Mouse (Mus musculus) heart, embryonic 15.5 days (tissue): ENCODE results near the gene Dnm3. TPM values are rescaled to one million over a fixed set of nuclear protein-coding genes. Genes with fewer than 3 reads are reported as not detected.

Experiments used
- ATAC-seq: fragments of 200-750 bp; cut with Nextera tagmentation; replicated peaks from 2 replicates; pipeline ENCODE4 v1.8.0; 2017; ENCODE audit warnings: low read depth, moderate TSS enrichment; ENCODE audit not compliant: insufficient number of reproducible peaks, insufficient read depth, low FRiP score
- H3K27ac ChIP-seq: fragments of 300-500 bp; sonication (generic); 2 replicates; pipeline ENCODE4 v1.5.1; 2015; ENCODE audit warnings: mild to moderate bottlenecking, inconsistent platforms
- H3K27me3 ChIP-seq: fragments of 300-500 bp; sonication (generic); 2 replicates; pipeline ENCODE4 v1.6.1; 2015; ENCODE audit warnings: inconsistent platforms
- H3K36me3 ChIP-seq: fragments of 300-500 bp; sonication (generic); 2 replicates; pipeline ENCODE4 v1.6.1; 2015; ENCODE audit warnings: mild to moderate bottlenecking, inconsistent platforms
- H3K4me1 ChIP-seq: fragments of 300-500 bp; sonication (generic); replicated peaks from 2 replicates; pipeline ENCODE4 v1.6.1; 2015; ENCODE audit warnings: inconsistent platforms
- H3K4me2 ChIP-seq: fragments of 300-500 bp; sonication (generic); 2 replicates; pipeline ENCODE4 v1.6.1; 2015; ENCODE audit warnings: inconsistent platforms, mild to moderate bottlenecking, moderate library complexity
- H3K4me3 ChIP-seq: fragments of 300-500 bp; sonication (generic); 2 replicates; pipeline ENCODE4 v1.5.1; 2015; ENCODE audit warnings: mild to moderate bottlenecking, inconsistent platforms
- H3K9ac ChIP-seq: fragments of 300-500 bp; sonication (generic); 2 replicates; pipeline ENCODE4 v1.6.1; 2015; ENCODE audit warnings: mild to moderate bottlenecking, inconsistent platforms
- H3K9me3 ChIP-seq: fragments of 300-500 bp; sonication (generic); replicated peaks from 2 replicates; pipeline ENCODE4 v1.6.1; 2016; ENCODE audit warnings: inconsistent platforms
- WGBS: fragments of 180-500 bp; shearing (Covaris S2); methylation state at CpG from one replicate; pipeline ENCODE4 v1.1.7; 2015; ENCODE audit warnings: mixed read lengths; 5-methylcytosine and 5-hydroxymethylcytosine counted together
- polyA plus RNA-seq: library from polyadenylated mRNA; unstranded; fragments of >200 nt; fragmentation: Nextera tagmentation; extraction: Ambion mirVana; gene quantifications from 2 replicates; pipeline ENCODE4 v1.2.1, GENCODE M21; 2015

Dnm3 gene
- polyA plus RNA-seq, 1 experiment from 2014 or later: 1.7 TPM

GRCm38 (mm10) chr1:161991846-161992245 is 486.0 kb downstream of the Dnm3 start:
- no peak overlapping the region for H3K27ac ChIP-seq
- H3K9me3 ChIP-seq: no peaks in the 10 kb centered on the region
- H3K4me1 ChIP-seq: no peaks in the 10 kb centered on the region
- no peaks in the 10 kb centered on the region for H3K36me3 ChIP-seq
- WGBS: 91% methylated on average over 11 of the region's 11 CpGs
- no peak overlapping the region for H3K9ac ChIP-seq
- no peak overlapping the region for H3K4me3 ChIP-seq
- no peaks in the 10 kb centered on the region for H3K27me3 ChIP-seq
- H3K4me2 ChIP-seq: no peak overlapping the region
- no peak for ATAC-seq

DNA sequence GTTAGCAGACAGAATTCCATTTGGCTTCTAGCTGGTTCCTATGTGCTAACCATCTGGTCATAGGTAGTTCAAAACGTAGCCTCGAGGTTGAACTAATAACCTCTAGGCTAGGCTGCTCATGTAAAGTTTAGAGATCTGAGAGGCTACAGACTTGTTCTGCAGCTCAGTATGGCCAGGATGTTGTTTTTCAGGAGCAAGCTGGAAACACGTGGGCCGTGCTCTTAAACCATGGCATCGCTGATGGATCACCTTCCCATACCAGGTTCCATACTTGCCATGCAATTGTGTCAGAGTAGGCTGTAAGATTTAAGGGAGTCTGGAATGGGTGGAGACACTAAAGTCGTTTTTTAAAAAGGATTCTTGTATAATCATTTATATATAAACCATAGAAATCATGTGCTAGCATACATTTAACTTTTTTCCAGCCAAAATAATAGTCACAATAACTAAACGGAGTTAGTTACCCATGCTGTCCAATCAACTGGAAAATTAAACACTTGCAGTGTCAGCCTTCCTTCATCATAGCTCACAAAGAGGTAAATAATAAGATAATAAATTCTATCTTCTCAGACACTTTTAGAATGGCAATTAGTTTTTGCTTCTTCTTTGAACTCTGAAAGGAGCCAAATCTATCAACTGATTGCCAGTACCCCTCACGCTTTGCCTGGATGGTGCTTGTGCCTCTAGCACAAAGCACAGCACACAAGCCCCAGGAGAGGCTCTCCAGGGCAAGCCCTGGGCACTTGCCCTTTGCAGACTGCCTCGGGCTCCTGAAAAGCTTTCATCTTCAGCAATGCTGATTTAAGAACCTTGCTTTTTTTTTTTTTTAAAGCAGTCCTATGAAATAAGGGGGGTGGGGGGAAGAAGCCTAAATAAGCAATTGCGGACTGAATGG is 486.9 kb downstream of the Dnm3 start:
- Histone ChIP-seq H3K27me3 (no peaks in the 10 kb centered on the region), H3K4me3 (no peak overlapping the region), H3K36me3 (no peaks in the 10 kb centered on the region), H3K9me3 (no peaks in the 10 kb centered on the region), H3K27ac (no peak overlapping the region), H3K4me2 (no peak overlapping the region), H3K4me1 (no peaks in the 10 kb centered on the region), H3K9ac (no peak overlapping the region)
- WGBS: 74% methylated on average over 10 of the region's 10 CpGs
- ATAC-seq: no peak

DNA sequence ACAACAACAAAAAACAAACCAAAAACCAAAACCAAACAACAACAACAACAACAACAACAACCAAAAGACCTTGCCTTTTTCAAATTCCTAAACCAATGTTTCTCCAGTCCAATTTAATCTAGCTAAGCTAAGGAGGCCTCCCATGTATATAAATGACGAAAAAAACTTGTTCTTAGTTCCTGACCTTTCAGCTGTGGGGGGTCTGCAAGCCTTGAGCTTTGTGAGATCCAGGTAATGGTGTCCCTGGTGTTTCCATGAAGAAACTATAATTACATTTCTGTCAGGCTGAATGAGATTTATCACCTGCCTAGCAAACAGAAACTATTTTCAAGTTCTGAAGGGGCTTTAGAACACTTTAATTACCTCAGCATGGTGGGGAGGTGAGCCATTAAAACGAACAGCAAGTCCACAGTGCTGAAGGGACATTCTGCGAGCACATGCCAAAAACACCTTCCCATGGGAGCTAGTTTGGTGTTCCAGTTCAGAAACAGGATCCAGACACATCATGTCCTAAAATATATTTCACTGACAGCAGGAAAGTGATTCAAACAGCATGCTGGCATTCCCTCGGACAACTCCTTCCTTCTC is 493.8 kb downstream of the Dnm3 start:
- no peak for ATAC-seq
- no peak overlapping the region for H3K4me3 ChIP-seq
- H3K27me3 ChIP-seq: no peaks in the 10 kb centered on the region
- H3K9me3 ChIP-seq: no peaks in the 10 kb centered on the region
- H3K36me3 ChIP-seq: no peaks in the 10 kb centered on the region
- WGBS: 43% methylated on average over 4 of the region's 4 CpGs
- no peaks in the 10 kb centered on the region for H3K4me1 ChIP-seq
- no peak overlapping the region for H3K27ac ChIP-seq
- no peak overlapping the region for H3K4me2 ChIP-seq
- H3K9ac ChIP-seq: no peak overlapping the region

DNA sequence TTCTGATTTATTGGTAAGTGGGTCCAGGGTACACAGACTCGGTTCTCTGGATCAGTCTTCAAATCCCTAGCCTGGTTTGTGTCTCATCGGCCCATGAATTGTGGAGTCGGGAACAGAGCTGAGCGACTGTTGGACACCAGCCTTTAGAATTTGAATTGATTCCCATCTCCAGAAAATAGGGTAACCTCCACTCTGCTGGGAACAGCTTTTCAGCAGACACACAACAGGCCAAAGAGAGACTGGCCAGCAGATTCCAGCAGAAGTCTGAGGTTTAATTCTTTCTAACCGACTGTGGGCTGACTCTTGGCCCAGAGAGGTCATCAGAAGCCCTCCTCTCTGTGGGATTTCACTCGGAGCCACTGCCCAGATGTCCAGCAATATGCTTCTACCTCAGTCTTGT is 494.4 kb downstream of the Dnm3 start:
- H3K4me2 ChIP-seq: no peak overlapping the region
- H3K27ac ChIP-seq: no peak overlapping the region
- no peaks in the 10 kb centered on the region for H3K36me3 ChIP-seq
- H3K9ac ChIP-seq: no peak overlapping the region
- no peaks in the 10 kb centered on the region for H3K9me3 ChIP-seq
- no peak overlapping the region for H3K4me3 ChIP-seq
- WGBS: 66% methylated on average over 6 of the region's 6 CpGs
- H3K4me1 ChIP-seq: no peaks in the 10 kb centered on the region
- no peaks in the 10 kb centered on the region for H3K27me3 ChIP-seq
- ATAC-seq: no peak

DNA sequence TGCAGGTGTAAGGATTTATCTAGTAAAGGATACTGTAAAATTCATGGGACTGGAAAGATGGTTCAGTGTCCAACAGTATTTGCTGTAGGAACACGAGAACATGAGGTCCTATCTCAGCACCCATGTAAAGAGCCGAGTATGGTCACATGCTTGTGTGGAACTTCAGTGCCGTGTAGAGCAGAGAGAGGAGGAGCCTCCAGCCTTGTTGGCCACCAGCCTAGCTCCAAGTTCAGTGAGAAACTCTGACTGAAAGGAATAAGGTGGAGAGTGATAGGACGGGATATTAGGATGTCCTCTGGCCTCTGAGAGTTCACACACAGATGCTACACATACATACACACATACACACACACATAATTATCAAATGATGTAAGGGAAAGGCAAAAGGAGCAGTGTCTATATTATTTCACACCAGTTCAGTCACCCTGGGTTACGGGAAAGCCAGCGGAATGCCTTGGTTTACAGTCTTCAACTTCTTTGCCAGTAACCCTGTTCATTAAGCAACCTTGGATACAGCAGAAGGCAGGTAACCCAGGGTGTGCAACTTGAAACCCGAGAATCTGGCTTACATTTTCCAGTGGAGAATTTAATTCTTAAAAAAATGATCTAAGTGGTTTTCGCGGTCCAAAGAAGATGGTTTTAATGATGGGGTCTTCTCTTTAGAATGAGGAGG is 497.1 kb downstream of the Dnm3 start:
- Histone ChIP-seq H3K4me3 (no peak overlapping the region), H3K9me3 (no peaks in the 10 kb centered on the region), H3K9ac (no peak overlapping the region), H3K27ac (no peak overlapping the region), H3K4me1 (peaks cover 9% of the 10 kb centered on the region; the same call in 1 of the 2 replicates), H3K27me3 (no peaks in the 10 kb centered on the region), H3K4me2 (no peak overlapping the region), H3K36me3 (no peaks in the 10 kb centered on the region)
- 76% methylated on average over 9 of the region's 9 CpGs for WGBS
- ATAC-seq: no peak

DNA sequence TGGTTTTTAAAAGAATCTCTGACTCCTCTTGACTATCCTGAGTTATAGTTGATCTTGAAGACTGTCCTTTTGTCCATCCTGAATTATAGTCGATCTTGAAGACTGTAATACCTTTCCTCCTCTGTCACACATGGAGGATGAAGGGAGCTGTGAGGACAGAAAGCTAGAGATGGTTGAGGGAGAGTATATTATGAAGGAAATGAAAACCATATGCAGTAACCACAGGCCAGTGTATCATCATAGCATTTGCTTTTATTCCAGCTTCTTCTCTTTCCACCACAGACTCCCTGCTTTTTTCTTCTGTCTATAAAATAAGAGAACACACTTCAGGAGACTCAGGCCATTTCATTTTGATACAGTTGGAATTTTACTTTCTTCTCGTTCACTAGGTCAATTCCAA is 497.8 kb downstream of the Dnm3 start:
- no peak for ATAC-seq
- WGBS: 73% methylated on average over 2 of the region's 2 CpGs
- H3K4me3 ChIP-seq: no peak overlapping the region
- H3K4me1 ChIP-seq: peaks cover 9% of the 10 kb centered on the region; the same call in 1 of the 2 replicates
- H3K27me3 ChIP-seq: no peaks in the 10 kb centered on the region
- no peak overlapping the region for H3K9ac ChIP-seq
- no peaks in the 10 kb centered on the region for H3K9me3 ChIP-seq
- no peaks in the 10 kb centered on the region for H3K36me3 ChIP-seq
- H3K27ac ChIP-seq: no peak overlapping the region
- H3K4me2 ChIP-seq: no peak overlapping the region

GRCm38 (mm10) chr1:161979536-161979935 is 498.3 kb downstream of the Dnm3 start, which contains the start of gene 4930558K02Rik:
Gene 4930558K02Rik, minus strand, starts transcription at chr1:161979636.
- no peaks in the 10 kb centered on the region for H3K9me3 ChIP-seq
- peaks cover 9% of the 10 kb centered on the region; the same call in 1 of the 2 replicates for H3K4me1 ChIP-seq
- ATAC-seq: no peak
- no peaks in the 10 kb centered on the region for H3K27me3 ChIP-seq
- no peaks in the 10 kb centered on the region for H3K36me3 ChIP-seq
- 60% methylated on average over 1 of the region's 1 CpGs for WGBS
- H3K9ac ChIP-seq: no peak within 1 kb of the TSS
- no peak within 1 kb of the TSS for H3K27ac ChIP-seq
- no peak within 1 kb of the TSS for H3K4me2 ChIP-seq
- no peak within 1 kb of the TSS for H3K4me3 ChIP-seq

DNA sequence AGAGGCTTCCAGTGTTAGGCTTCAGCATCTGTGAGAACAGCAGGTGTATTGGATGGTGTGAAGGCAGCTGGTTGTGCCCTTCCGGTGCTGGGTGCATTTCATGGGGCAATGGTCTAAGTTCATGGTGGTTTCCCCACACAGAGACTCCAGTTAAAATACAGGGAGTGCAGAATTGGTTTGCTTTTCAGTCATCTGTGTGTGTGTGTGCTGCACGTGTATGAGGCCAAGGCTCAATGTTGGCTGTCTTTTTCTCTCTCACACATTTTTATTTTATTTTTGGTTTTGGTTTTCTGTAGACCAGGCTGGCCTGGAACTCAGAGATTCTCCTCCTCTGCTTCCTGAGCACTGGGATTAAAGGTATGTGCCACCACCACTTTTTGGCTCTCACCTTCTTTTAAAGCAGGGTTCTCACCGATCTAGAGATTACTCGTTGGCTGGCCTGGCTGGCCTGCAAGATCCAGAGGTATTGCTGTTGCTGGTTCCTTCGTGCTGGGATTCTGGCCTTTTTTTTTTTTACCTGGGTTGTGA is 499.6 kb downstream of the Dnm3 start:
- no peaks in the 10 kb centered on the region for H3K27me3 ChIP-seq
- no peak overlapping the region for H3K4me3 ChIP-seq
- no peak overlapping the region for H3K9ac ChIP-seq
- H3K4me2 ChIP-seq: no peak overlapping the region
- 84% methylated on average over 5 of the region's 5 CpGs for WGBS
- H3K27ac ChIP-seq: no peak overlapping the region
- no peaks in the 10 kb centered on the region for H3K36me3 ChIP-seq
- peaks cover 9% of the 10 kb centered on the region; the same call in 1 of the 2 replicates for H3K4me1 ChIP-seq
- H3K9me3 ChIP-seq: no peaks in the 10 kb centered on the region
- no peak for ATAC-seq

DNA sequence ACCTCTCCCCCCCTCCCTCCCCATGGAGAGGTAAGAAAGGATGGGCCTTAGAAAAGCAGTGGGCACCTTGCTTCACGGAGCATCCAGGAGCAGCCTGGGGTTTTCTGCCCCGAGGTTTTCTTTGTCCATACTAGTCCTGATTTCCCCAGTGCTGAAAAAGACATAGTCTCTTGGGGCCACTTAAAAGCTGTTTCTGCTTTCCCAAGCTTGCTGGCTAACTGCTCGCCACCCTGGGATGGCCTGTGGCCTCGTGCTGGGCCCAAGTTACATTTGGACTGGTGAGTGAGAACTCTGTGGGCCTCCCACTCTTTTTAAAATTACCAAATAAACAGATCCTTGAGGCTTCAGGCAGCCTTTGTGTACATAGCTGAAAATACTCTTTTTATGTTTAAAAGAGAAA is 500.5 kb downstream of the Dnm3 start:
- Histone ChIP-seq H3K27ac (no peak overlapping the region), H3K4me2 (no peak overlapping the region), H3K4me3 (no peak overlapping the region), H3K27me3 (no peaks in the 10 kb centered on the region), H3K4me1 (peaks cover 9% of the 10 kb centered on the region; the same call in 1 of the 2 replicates), H3K9ac (no peak overlapping the region), H3K36me3 (no peaks in the 10 kb centered on the region), H3K9me3 (no peaks in the 10 kb centered on the region)
- WGBS: 62% methylated on average over 4 of the region's 4 CpGs
- no peak for ATAC-seq

DNA sequence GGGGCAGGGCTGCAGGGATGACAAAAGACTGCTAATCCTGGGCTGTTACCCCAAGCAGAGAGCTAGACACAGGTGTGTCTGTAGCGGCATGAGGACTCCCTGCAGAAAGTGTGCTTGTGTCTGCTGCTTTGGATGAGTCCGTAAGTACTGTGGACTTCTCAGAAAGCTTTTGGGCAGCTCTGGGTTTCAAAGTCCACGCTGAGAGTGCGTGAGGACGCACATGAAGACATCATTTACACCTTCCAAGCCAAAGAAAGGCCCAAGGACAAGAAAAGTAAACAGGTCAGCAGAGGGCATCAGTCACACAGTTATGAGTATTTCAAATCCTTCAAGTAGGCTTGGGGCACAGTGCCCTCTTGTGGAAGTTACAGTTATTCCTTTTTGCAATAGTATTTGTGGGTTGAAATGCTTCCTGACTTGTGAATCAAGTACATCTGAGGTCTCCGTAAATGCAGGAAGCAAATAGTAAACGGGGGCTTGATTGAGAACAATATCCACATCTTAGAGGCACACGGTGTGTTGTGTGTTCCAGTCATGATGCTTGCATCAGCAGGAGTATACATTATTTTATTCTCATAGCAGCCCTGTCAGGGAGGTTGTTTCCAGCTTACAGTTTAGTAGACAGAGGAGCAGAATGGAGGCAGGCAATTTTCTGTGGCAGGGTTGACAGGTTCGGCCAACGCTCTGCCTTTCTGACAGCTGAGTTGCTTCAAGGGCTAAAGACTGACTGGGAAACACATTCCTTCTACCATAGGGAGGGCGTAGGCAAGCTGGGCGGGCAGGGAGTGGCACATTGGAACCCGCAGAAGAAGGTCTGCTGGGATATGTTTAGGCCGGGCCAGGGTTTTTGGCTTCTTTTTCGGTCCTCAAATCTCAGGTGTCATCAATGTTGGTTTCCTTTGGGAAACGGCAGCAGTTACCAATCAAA is 501.3 kb downstream of the Dnm3 start:
- ATAC-seq: no peak
- Histone ChIP-seq H3K9ac (no peak overlapping the region), H3K36me3 (no peaks in the 10 kb centered on the region), H3K4me1 (peaks cover 9% of the 10 kb centered on the region; the same call in 1 of the 2 replicates), H3K4me3 (no peak overlapping the region), H3K9me3 (no peaks in the 10 kb centered on the region), H3K27ac (no peak overlapping the region), H3K27me3 (no peaks in the 10 kb centered on the region), H3K4me2 (no peak overlapping the region)
- WGBS: 40% methylated on average over 16 of the region's 16 CpGs
